Mouse (Mus musculus): ENCODE results near the gene Gfy.

DNA sequence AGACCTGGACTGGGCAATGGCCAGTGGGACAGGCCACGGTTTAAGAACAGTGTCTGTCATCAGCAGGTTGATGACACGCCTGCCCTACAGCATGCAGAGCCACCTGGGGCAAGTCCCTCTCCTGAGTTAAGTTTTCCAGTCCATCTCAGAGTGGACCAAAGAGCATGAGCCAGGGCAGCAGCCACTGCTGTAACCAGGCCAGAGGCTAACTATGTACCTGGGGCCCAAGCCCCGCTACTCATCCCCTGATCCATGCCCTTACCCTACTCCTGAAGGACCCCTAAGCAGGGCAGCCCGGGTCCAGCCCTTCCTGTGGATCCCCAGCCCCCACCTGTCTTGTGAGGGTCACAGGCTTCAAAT lies 16.8 kb upstream of the Gfy start:
- TF ChIP-seq CTCF (IDR thresholded peaks at IDR 0.05) (no peak), EP300 (IDR thresholded peaks at IDR 0.05) (no peak)

Data from lung, postnatal 0 days (tissue).